Mouse (Mus musculus): ENCODE data around the gene Shox2.

DNA sequence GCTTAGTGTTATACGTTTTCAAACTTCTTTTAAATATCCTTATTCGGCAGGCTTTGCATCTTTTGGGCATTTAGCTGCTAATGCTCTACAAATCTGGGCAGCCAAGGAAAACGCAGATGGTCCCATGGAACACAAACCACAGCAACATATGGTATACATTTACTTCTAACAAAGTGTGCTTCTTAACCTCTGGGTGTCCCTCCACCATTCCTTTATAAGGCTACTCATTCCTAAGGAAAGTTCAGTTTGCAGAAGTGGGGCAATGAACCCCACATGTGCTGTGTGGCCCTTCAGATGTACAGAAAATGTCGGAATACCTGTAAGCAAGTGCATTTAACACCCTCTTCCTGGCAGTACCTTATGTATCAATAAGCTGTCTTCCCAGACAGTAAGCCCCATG lies 14.1 kb downstream of the Shox2 start:
- no peak for TF ChIP-seq CTCF (IDR thresholded peaks at IDR 0.05)
- no peak for TF ChIP-seq EP300 (IDR thresholded peaks at IDR 0.05)

All from lung, postnatal 0 days (tissue).